Mouse (Mus musculus) layer of hippocampus, postnatal 14 days (tissue): ENCODE measurements around the gene Vav2. TPM values are rescaled to one million over a fixed set of nuclear protein-coding genes. Genes with fewer than 3 reads are reported as not detected.

ENCODE experiments used
- DNase-seq, 2 experiments: peaks; one replicate each; pipeline ENCODE4 v3.0.0; 2021 to 2022; ENCODE audit warnings: low spot score in 2 of 2, mixed read lengths in 1 of 2
- total RNA-seq, 2 experiments: library from RNA; stranded (reverse); gene quantifications; 2 replicates each; pipeline ENCODE4 v1.2.3; 2021

The Vav2 gene
- total RNA-seq, 2 experiments from 2014 or later, result 19.5 to 21.8 TPM

DNA sequence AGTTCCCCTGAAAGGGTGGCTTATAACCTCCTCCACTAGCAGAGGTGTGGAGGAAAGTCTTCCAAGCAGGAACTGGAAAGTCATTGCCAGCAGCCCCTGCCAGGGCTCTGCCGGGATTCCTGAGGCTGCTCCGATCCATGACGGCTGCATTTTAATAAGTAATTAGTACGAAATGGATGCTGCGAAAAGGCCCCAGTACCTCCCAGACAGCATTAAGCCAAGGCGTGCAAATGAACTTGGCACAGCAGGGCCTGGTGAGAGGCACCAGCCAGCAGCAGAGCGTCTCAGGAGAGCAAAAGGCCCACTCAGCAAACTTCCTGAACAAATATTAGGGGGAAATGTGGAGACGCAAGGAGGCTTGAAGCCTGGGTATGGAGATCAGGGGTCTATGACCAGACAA, 49.7 kb downstream of the Vav2 start:
- no peak for DNase-seq

DNA sequence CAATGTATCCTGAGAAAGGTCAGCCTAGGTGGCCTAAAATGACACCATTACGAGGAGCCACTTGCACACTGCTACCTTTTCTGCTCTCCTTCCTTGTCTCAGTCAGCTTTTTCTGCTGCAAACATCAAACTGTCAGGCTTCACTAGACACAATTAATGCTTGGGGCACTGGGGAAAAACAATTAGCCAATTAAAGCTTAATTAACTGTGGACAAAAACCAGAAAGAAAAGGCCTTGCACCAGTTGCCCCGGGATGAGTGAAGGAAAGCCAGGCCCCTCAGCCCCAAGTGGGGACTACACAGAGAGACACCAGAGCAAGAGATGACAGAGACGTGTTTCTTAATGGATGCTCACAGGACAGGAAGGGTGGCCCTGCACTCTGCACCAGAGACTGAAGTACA, 51.7 kb downstream of the Vav2 start:
- DNase-seq, result no peak

DNA sequence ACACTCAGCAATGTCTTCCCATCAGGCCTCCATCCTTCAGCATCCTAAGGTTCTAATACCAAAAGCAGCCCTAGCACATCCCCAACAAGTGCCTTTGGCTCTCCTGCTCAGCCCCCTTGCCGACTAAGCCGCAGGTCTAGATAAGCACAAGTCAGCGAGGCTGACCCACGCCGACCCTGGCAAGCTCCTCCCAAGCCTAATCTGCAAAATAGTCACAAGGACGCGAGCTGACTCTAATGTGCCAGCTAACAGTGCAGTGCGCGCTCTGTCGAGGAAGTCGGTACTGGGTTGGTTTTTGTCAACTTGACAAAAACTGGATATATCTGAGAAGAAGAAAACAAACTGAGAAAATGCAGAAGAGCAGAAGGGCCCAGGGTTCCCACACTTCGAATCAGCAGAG, 53.5 kb downstream of the Vav2 start:
- no peak for DNase-seq

DNA sequence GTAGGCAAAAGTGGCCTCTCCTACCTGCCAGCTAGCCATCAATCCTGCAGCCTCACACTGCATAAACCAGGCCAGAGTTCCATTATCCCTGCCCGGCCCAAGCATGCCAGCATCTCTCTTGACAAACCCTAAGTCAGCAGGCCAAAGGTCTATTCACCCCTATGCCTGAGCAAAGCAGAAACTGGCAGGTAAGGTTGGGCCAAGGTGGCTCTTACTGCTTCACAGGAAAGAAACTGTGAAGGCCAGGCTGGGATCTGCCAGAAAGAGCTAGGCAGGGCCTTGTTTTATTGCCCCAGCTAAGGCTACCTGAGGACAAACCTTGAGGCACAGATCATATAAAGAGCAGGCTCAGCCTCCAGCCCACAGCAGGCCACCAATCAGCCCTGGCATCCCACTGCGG, 55.4 kb downstream of the Vav2 start:
- no peak for DNase-seq

DNA sequence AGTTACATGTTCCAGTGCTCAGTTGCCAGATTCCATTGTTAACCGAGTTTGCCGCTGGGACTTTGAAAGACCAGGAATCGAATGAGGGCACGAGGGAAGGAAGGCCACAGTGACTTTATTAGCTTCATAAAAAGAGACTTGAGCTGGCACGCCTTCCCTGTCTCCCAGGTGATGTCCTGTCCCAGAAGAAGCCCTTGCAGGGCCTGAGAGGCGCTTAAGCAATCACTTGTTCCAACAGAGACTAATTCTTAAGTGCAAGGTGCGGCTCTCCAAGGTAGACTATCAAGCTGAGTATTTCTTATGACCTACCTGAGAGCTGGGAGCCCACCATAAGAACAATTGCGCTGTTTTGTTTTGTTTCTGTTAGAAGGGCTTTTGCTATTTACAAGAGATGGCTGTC, 57.9 kb downstream of the Vav2 start:
- no peak for DNase-seq

DNA sequence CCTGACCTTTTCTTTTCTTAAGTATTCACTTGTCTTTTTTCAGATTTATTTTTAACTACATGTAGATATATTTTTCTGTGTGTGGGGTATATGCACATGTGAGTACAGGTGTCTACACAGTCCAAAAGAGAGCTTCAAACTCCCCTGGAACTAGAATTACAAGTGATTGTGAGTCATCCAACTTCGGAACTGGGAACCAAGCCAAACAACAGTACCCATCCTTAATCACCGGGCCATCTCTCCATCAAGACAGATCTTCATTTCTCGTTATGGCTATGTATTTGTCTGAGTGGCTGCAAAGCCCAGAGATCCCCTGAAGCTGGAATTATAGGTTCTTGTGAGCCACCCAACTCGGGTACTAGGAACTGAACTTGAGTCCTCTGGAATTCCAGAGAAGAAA, 61.5 kb downstream of the Vav2 start:
- no peak for DNase-seq

DNA sequence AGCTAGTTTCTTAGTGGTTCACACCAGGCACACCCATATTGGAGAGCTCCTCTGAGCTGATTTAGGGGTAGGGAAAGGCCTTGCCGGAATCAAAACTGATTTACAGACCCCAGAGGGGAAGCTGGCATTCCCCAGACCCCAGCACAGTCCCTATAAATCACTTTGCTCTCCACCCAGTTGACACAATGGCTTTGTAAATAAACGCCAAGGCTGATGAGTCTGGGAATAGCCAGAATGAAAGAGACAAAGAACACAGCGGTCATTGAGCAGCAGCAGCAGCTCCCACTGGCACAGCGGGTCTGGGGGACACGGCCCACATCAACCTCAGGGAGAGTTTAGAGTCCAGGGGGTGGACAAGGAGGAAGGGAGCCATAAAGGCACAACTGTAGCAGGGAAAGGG, 65.0 kb downstream of the Vav2 start:
- no peak for DNase-seq

DNA sequence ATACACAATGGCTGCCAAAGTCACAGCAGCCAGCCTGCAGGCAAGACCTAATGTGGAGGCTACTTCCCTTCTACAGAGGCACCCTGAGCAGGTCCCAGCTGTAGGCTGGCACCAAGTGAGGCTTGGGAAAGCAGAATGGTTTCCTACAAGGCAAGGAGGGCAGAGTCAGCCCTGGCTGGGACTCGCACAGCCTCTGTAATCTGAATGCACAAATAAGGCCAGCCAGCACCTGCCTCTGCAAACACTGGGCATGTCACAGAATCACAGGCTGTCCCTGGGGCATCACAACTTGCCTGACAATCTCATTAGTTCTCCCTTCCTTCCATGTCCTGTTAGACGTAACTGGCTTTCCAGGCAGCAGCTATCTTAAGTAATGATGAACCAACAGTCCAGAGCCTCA, 68.4 kb downstream of the Vav2 start:
- DNase-seq, result no peak

DNA sequence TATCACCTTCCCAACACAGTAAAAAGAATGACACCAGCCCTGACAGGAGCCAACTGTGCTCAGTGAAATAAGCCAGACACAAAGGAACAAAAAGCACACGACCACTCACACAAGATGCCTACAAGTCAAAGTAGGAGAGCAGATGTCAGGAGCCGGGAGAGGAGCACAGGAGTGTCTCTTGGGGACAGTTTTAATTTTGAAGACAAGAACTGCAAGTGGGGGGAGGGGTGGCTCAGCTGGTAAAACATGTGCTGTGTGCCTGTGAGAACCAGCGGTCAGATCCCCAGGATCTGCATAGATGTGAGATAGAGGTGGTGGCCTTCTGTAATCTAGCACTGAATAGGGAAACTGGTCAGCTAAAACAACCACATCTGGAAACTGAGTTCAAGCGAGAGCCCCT, 71.1 kb downstream of the Vav2 start:
- DNase-seq, result no peak

DNA sequence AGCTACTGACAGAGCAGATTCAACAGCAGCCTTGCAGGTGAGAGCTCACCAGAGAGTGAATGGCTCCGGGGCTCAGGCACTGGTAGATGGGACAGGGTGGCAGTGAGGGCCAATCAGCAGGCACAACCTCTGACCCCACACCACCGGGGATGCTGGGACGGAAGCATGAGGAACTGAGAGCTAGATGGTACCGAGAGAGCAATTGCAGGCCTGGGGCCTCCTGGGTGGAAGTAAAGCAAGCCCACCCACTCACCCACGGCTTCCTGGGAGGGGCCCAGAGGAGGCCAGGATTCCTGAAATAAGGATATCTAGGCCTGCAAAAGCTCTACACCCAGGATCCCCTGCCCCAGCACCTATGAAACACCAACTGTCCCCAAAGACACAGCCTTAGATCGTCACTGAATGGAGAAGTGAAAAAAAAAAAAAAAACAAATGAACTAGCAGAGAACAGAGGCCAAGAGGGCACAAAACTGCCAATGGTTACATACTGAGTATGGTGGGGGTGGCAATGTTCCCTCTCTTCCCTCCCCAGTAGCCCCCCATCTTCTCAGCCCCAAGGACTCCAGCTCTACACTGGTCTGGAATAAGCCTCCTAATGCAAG, 72.1 kb downstream of the Vav2 start:
- DNase-seq, result no peak

DNA sequence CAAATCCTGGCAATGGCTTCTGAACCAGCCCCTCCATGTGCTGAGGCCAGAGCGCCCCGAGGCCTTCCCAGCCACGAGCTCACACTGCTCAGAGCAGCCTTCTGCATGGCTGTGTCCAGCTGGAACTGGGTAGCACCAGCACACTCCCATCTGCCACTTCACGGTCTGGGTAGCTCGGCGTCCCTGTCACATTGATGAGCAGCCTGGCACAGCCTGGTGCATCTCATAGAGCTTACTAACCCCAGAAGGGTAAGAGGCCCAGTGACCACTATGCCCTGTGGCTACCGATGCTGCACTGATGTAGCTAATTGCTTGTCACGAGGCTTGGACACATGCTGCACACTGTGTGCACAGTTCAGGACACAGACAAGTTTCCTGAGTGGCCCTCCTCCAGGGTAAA, 74.1 kb downstream of the Vav2 start:
- DNase-seq, result no peak

DNA sequence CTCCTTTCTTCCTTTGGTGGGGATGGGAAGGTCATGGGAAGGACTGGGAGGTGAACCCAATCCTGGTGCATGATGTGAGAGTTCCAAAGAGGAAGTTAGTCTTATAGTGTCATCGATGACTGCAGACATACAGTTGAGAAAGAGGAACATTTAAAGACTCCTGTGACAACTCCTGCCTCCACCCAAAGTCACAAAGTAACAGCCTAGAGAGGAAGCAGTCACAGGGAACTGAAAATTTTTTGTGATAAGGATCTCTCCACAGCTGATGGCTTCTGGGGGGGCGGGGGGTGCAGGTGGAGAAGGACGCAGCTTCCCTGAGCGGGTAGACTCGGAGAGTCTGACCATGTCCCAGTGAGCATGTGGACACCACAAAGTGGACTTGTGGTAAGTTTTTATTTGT, 76.5 kb downstream of the Vav2 start:
- no peak for DNase-seq

DNA sequence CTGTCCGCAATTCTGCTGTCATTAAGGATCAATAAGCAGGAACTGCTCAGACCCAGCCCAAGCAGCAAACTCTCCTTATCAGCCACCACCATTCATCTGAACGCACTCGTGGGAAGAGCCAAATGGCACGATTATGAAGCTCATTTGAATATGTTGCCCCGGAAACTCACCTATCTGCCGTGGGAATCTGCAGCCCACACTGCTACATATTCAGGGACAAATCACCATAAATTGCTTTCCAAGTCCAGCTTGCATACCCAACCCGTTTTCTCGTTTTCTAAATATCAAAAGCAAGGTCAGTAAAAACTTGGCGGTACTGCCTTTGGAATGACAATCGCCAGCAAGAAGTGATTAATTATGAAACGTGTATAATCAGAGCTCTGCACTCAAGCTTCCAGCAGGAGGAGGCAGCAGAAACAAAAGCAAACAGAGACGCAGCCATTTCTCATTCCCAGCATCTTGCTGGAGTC, 82.8 kb downstream of the Vav2 start:
- peak; percentile 39 to 45 for DNase-seq

DNA sequence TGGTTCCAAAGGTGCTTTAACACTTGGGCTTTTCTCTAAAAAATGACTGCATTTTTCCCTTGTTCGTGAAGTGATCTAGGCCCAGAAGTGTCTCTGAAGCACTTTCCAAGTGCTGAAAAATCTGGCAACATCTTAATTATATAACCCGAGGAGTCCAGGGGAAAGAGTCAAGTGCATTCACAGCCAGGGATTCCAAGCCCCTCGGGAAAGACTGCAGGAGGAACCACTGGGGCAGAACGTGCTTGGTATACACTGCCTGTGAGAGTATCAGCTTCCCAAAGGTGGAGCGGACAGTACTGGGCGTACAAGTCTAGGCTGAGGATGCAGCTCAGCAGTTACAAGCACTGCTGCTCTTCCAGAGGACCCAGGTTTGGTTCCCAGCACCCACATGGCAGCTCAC, 86.2 kb downstream of the Vav2 start:
- no peak for DNase-seq

DNA sequence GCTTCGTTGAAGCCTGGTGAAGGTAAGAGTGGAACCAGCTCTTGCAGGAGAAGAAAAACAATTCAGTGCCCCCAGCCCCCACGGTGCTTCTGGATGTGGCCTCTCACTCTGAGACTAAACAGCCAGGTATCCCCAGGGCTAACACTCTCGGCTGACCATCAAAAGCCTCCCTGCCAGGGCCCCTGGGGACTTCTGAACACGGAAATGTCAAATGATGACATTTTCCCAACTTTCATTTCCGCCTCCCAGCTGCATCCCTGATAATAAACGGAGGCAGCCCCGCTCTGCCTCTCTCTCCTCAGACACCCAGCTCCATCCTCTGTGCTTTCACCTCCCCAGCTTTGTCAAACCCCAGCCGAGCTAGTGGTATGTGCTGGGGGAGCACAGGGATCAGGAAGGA, 87.8 kb downstream of the Vav2 start:
- no peak for DNase-seq

DNA sequence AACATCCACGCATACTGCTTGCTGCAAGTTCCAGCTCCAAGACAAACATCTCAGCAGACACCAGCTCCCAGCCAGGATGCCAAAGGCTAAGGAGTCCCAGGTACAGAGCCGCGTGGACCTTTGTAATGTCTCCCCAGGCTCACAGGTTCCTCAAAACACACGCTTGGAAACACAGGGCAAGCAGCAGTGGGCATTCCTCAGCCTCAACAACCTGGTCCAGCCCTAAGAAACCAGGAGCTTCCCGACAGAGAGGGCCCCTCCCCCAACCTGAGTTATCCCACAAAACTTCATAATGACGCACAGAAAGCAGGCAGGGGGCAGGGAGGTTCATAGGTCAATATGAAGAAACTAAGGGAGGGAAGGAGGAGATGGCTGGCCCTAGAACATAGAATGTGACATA, 89.6 kb downstream of the Vav2 start:
- no peak for DNase-seq

DNA sequence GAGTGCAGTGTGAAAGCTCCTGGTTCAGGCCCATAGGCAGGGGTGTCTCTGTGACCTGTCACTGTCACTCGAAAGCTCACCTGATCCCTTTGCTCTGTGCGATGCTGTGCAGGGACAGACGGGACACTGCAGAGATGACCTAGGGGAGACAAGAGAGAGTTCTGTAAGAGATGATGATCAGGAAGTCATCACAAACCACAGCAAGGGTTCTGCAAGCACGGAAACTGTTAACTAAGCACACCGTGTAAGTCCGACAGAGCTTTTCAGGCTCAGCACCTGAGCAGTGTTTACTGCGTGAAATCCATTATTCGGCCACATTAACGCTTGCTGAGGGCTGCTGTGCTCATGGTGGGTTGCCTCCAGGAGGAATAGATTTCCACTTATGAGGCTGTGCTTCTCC, 90.2 kb downstream of the Vav2 start:
- DNase-seq, result no peak

DNA sequence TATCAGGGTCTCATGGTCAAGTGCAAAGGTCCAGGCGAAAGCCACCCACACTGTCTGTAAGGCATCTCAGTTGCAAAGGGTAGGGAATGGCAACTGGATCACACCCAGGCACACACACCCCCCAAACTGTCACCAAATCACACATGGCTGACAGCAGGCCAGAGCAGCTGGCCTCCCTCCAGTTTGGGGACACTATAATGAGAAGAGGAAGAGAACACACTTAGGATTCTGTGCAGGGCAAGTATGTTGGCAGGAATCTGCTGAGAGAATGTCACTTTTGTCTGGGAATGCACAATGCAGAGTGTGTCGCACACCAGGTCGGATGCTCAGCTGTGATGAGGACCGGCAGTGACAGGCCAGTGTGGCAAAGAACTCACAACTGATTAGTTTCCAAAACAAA, 92.0 kb downstream of the Vav2 start:
- peak; percentile 50 to 66 for DNase-seq

DNA sequence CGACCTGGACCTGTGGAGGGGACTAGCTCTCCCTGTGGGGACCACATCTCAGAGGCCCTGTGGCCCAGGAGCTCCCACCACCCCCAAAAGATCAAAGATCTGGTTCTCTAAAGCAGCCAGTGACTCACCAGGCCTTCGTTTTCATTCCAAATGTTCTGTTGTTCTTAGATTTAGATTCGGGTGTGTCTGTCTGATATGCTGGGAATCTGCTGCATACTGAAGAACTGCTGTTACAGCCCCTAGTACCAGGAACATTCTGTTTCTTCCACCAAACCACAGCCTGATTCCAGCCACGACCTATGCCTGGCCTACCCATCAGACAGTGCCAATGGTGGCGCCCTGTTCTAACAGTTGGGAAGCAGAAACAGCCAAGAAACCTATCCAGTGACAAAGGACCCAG, 95.3 kb downstream of the Vav2 start:
- no peak for DNase-seq

DNA sequence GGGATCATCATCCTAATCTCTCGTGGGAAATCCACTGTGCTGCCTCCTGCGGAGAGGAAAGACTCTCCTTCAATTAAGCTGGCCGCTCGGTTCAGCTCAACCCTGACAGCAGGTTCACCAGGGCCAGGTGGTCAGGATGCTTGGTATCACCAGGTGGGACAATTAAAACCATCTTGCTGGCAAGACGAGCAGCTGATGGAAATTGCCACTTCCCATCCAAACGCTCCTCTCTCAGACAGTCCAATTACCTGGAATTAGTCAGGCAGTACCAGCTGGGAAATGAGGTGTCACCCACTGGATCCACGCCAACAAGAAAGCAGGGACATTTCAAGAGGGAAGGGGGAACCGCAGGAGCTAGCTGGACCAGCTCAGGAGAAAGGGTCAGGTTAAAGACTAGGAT, 96.4 kb downstream of the Vav2 start:
- DNase-seq, result no peak

DNA sequence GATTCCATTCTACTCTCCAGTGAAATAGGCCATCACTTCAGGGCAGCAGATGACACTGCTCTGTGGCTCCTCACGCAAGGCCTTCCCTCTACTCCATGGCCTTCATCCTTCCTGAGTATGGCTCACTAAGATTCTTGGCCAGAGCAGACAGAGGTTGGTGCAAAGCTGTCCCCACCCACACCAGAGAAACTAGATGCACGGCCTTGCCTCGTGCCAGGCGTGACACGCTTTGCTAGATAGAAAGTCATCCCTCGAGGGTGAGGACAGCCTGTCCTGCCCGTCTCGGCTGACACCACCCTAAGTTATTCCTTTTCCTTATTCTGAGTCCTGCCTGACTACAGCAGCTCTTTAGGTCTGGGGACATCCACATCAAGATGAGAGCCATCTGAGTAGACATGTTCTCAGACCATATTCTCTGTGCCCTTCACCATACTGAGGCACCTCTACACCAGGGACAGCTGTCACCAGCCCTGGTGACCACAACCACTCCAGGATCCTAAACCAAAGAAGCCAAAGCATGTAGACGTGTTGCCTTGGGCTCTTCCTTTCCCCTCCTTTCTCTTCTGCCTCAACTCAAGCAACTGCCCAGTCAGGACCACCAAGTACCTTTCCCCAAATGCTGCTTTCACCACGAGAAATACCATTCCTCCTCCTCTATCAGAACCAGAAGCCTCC, 97.3 kb downstream of the Vav2 start:
- no peak for DNase-seq

DNA sequence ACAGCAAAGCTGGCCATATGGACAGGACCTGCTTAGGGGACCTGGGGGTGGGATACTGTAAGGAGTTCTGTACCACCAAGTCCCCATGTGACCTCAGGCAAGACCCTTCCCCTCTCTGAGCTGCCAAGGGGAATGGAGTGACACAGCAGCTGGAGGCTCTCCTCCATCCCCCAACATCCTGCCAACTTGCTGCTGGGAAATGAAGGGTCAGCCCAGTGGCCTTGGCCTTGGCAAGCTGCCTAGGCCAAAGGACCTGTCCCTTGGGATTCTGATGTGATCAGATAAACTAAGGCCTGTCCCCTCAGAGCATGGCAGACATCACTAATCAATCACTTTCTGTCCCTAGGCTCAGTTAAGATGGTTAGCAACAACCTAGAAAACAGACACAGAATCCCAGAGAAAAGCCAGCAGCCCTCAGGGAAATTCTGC, 98.2 kb downstream of the Vav2 start:
- DNase-seq, result no peak

DNA sequence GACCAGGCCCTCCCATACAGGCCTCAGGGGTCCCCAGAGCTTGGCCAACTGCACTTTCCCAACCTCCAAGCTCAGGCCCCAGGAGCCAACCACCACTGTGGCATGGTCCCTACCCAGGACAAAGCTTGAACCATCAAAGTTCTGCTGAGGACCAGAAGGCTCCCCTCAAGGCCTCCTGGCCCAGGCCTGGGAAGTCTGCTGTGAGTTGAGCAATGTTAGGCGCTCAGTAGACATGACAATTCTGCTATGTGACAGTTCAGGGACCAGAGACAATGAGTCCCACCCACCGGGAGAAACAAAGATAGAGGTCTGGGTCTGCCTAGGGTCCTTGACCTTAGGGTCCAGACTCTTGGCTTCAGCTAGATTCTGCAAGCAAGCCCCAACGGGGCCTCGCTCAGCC, 98.9 kb downstream of the Vav2 start:
- DNase-seq, result no peak
